Comparison of ENCODE assay signal across 20 mouse cellular contexts in genomic region chr16:36931381-36931780, GRCm38 (mm10). TPM values are rescaled to one million over a fixed set of nuclear protein-coding genes. Genes with fewer than 3 reads are reported as not detected.
DNase-seq lines count a peak whose midpoint lies in the region; ATAC-seq and TF ChIP-seq lines count a peak whose summit lies in the region.
"Had no signal": no experiment of that assay in that cellular context is flagged by ENCODE, and none has a peak within 500 bp of the region (broad histone marks: within the 10 kb centered on the region; RNA-seq: fewer than 3 reads in every experiment).

No protein-coding gene starts in this region.

- H3K4me1 ChIP-seq in embryonic facial prominence, embryonic 13.5 days = peaks cover 15% of the 10 kb centered on the region; the same call in 1 of the 2 replicates
- no peaks in the 10 kb centered on the region; the same call in 1 of the 2 replicates for H3K4me1 ChIP-seq in small intestine, adult 2 months (ENCODE audit: control insufficient read depth, insufficient read depth, insufficient read length, low read length)
- H3K4me1 ChIP-seq in forebrain, embryonic 15.5 days = no peaks in the 10 kb centered on the region
- H3K4me1 ChIP-seq: forebrain, embryonic 10.5 days; hindbrain, embryonic 15.5 days had no signal

- no peak overlapping the region for H3K4me3 ChIP-seq in embryonic facial prominence, embryonic 13.5 days
- no peak overlapping the region for H3K4me3 ChIP-seq in small intestine, adult 2 months (ENCODE audit: low read depth, low read length)
- H3K4me3 ChIP-seq in forebrain, embryonic 15.5 days = no peak overlapping the region
- H3K4me3 ChIP-seq: forebrain, embryonic 10.5 days; heart, embryonic 13.5 days; hindbrain, embryonic 15.5 days had no signal

- peaks cover 70% of the 10 kb centered on the region for H3K36me3 ChIP-seq in embryonic facial prominence, embryonic 13.5 days
- peaks cover 49% of the 10 kb centered on the region for H3K36me3 ChIP-seq in small intestine, adult 2 months (ENCODE audit: control insufficient read depth, insufficient read depth, low read length)
- peaks cover 57% of the 10 kb centered on the region for H3K36me3 ChIP-seq in forebrain, embryonic 15.5 days

- no peak overlapping the region for H3K9ac ChIP-seq in embryonic facial prominence, embryonic 13.5 days
- no peak overlapping the region for H3K9ac ChIP-seq in forebrain, embryonic 15.5 days (replicated peaks)
- H3K9ac ChIP-seq: heart, embryonic 13.5 days; hindbrain, embryonic 15.5 days had no signal

- H3K27ac ChIP-seq in embryonic facial prominence, embryonic 13.5 days = peak overlapping the region; percentile 39; the same call in 1 of the 2 replicates
- peak overlapping the region; percentile 7; the same call in 1 of the 2 replicates for H3K27ac ChIP-seq in small intestine, adult 2 months (ENCODE audit: insufficient read depth, low read depth, low read length)
- H3K27ac ChIP-seq in forebrain, embryonic 15.5 days (replicated peaks) = no peak overlapping the region
- H3K27ac ChIP-seq: forebrain, embryonic 10.5 days; heart, embryonic 13.5 days; hindbrain, embryonic 15.5 days had no signal

- ATAC-seq in embryonic facial prominence, embryonic 13.5 days (ENCODE audit: insufficient number of reproducible peaks, insufficient read depth, low FRiP score, low TSS enrichment, low read depth) = no peak
- no peak for ATAC-seq in forebrain, embryonic 15.5 days (replicated peaks)
- ATAC-seq: forebrain, embryonic 14.5 days; intestine, embryonic 16.5 days had no signal

- TF ChIP-seq CTCF in small intestine, adult 2 months (IDR thresholded peaks at IDR 0.05; ENCODE audit: extremely low read depth, insufficient read length, insufficient replicate concordance, low read depth, low read length) = no peak

- no peak overlapping the region for H3K4me2 ChIP-seq in embryonic facial prominence, embryonic 13.5 days
- H3K4me2 ChIP-seq in forebrain, embryonic 15.5 days (replicated peaks) = no peak overlapping the region
- H3K4me2 ChIP-seq: heart, embryonic 13.5 days; hindbrain, embryonic 15.5 days had no signal

- no peak for TF ChIP-seq POLR2A in small intestine, adult 2 months (IDR thresholded peaks at IDR 0.05; ENCODE audit: low read depth, low read length)

- peak; percentile 78 for DNase-seq in heart, adult 11 months
- DNase-seq in heart, adult 8-10 months (ENCODE audit: low spot score) = no peak
- DNase-seq in thymus, postnatal 14 days = peak; percentile 19
- no peak for DNase-seq in thymus, postnatal 0 days (ENCODE audit: low spot score)
- DNase-seq in ovary, postnatal 36 days (ENCODE audit: low spot score) = no peak
- DNase-seq: cerebellum, adult 2 months; cerebellum, postnatal 14 days; embryo, embryonic 11 days; gastrocnemius, postnatal 14 days; heart, postnatal 36 days had no signal

- no peaks in the 10 kb centered on the region for H3K9me3 ChIP-seq in embryonic facial prominence, embryonic 13.5 days
- no peaks in the 10 kb centered on the region for H3K9me3 ChIP-seq in forebrain, embryonic 15.5 days
- H3K9me3 ChIP-seq: forebrain, embryonic 10.5 days; heart, embryonic 13.5 days; hindbrain, embryonic 15.5 days had no signal

- H3K27me3 ChIP-seq in embryonic facial prominence, embryonic 13.5 days = no peaks in the 10 kb centered on the region
- no peaks in the 10 kb centered on the region for H3K27me3 ChIP-seq in small intestine, adult 2 months (ENCODE audit: control insufficient read depth, insufficient read depth, low read length)
- H3K27me3 ChIP-seq in forebrain, embryonic 15.5 days = no peaks in the 10 kb centered on the region
- H3K27me3 ChIP-seq: heart, embryonic 13.5 days; hindbrain, embryonic 15.5 days had no signal

- 86% methylated on average over 10 of the region's 10 CpGs for WGBS in embryonic facial prominence, embryonic 13.5 days
- WGBS in small intestine, adult 2 months = 93% methylated on average over 10 of the region's 10 CpGs
- 95% methylated on average over 10 of the region's 10 CpGs for WGBS in forebrain, embryonic 15.5 days

RNA-seq across cellular contexts. Expression of gene Hcls1, which starts 3.4 kb away (rescaled TPM):
- total RNA-seq in heart, adult 8-10 months (2022) = 1 to 10 TPM; 4.9 to 9.0 (median 7.1) TPM
- 144 and 146 TPM in 2 replicates for polyA plus RNA-seq in thymus, postnatal 0 days (2015; fragmentation: Nextera tagmentation; extraction: Ambion mirVana)
- 4.6 and 5.7 TPM in 2 replicates for polyA plus RNA-seq in embryonic facial prominence, embryonic 13.5 days (2015; fragmentation: Nextera tagmentation; extraction: Ambion mirVana)
- 4.7 and 9.0 TPM in 2 replicates for polyA plus RNA-seq in small intestine, adult 2 months (2012; rRNA removed)
- polyA plus RNA-seq in forebrain, embryonic 15.5 days (2015; fragmentation: Nextera tagmentation; extraction: Ambion mirVana) = 2.1 and 2.3 TPM in 2 replicates

RNA-seq across cellular contexts. Expression of gene Golgb1, which starts 56.4 kb away (rescaled TPM):
- total RNA-seq in heart, adult 8-10 months (2022) = 10 to 100 TPM; 49.8 to 60.7 (median 53.2) TPM
- polyA plus RNA-seq in thymus, postnatal 0 days (2015; fragmentation: Nextera tagmentation; extraction: Ambion mirVana) = 50.2 and 63.9 TPM in 2 replicates
- 119 and 126 TPM in 2 replicates for polyA plus RNA-seq in embryonic facial prominence, embryonic 13.5 days (2015; fragmentation: Nextera tagmentation; extraction: Ambion mirVana)
- polyA plus RNA-seq in small intestine, adult 2 months (2012; rRNA removed) = 28.3 and 49.7 TPM in 2 replicates
- 91.9 and 92.1 TPM in 2 replicates for polyA plus RNA-seq in forebrain, embryonic 15.5 days (2015; fragmentation: Nextera tagmentation; extraction: Ambion mirVana)

RNA-seq across cellular contexts. Expression of gene Eaf2, which starts 56.6 kb away (rescaled TPM):
- 1 to 10 TPM; 1.2 to 1.9 (median 1.6) TPM for total RNA-seq in heart, adult 8-10 months (2022)
- polyA plus RNA-seq in thymus, postnatal 0 days (2015; fragmentation: Nextera tagmentation; extraction: Ambion mirVana) = 5.3 and 5.8 TPM in 2 replicates
- polyA plus RNA-seq in embryonic facial prominence, embryonic 13.5 days (2015; fragmentation: Nextera tagmentation; extraction: Ambion mirVana) = 2.3 and 2.8 TPM in 2 replicates
- 1.1 and 2.4 TPM in 2 replicates for polyA plus RNA-seq in small intestine, adult 2 months (2012; rRNA removed)
- polyA plus RNA-seq in forebrain, embryonic 15.5 days (2015; fragmentation: Nextera tagmentation; extraction: Ambion mirVana) = 0.84 and 0.91 TPM in 2 replicates
- total RNA-seq: common myeloid progenitor, adult 5-6 weeks had no signal

RNA-seq across cellular contexts. Expression of gene Fbxo40, which starts 58.9 kb away (rescaled TPM):
- total RNA-seq in heart, adult 8-10 months (2022) = 100 to 1,000 TPM; 220 to 269 (median 244) TPM
- polyA plus RNA-seq in thymus, postnatal 0 days (2015; fragmentation: Nextera tagmentation; extraction: Ambion mirVana) = 0.27 and 0.36 TPM in 2 replicates
- polyA plus RNA-seq in embryonic facial prominence, embryonic 13.5 days (2015; fragmentation: Nextera tagmentation; extraction: Ambion mirVana) = not detected in 2 replicates
- not detected in 2 replicates for polyA plus RNA-seq in small intestine, adult 2 months (2012; rRNA removed)
- not detected in 2 replicates for polyA plus RNA-seq in forebrain, embryonic 15.5 days (2015; fragmentation: Nextera tagmentation; extraction: Ambion mirVana)
- polyA plus RNA-seq: hindbrain, embryonic 11.5 days; hindbrain, embryonic 15.5 days; intestine, embryonic 16.5 days had no signal

Comparison
In these comparisons a context has a peak if more than half of its experiments do, and no peak if none do; other contexts are left out.
1. DNase-seq: peak in heart, adult 11 months (single experiment) and thymus, postnatal 14 days (single experiment); none in heart, adult 8-10 months (single experiment), thymus, postnatal 0 days (single experiment) and ovary, postnatal 36 days (single experiment).
2. RNA of gene Hcls1, which starts 3.4 kb away (polyA plus RNA-seq): 144 to 146 TPM in thymus, postnatal 0 days; 4.7 to 9.0 TPM in small intestine, adult 2 months, 4.6 to 5.7 TPM in embryonic facial prominence, embryonic 13.5 days and 2.1 to 2.3 TPM in forebrain, embryonic 15.5 days; every median in the first group is over 10 times any median in the second.